Mouse (Mus musculus): ENCODE measurements around the gene Trappc6a. TPM values are rescaled to one million over a fixed set of nuclear protein-coding genes. Genes with fewer than 3 reads are reported as not detected.

Gene Trappc6a
- polyA plus RNA-seq, 1 experiment from 2014 or later: 61.8 TPM

GRCm38 (mm10) chr7:19464367-19465307, 43.6 kb upstream of the Trappc6a start:
- peak; percentile 56; the same call in 1 of the 2 replicates for ATAC-seq (ENCODE audit: low read depth)
- no peaks in the 10 kb centered on the region for H3K36me3 ChIP-seq (ENCODE audit: control insufficient read depth, insufficient read depth, low read length)
- WGBS: 5% methylated on average over 22 of the region's 22 CpGs
- peaks cover 11% of the 10 kb centered on the region for H3K4me1 ChIP-seq (ENCODE audit: control insufficient read depth, insufficient read depth, low read length)
- H3K27ac ChIP-seq (replicated peaks; ENCODE audit: low read depth, low read length): peak overlapping the region; percentile 30
- peak overlapping the region; percentile 45 for H3K4me2 ChIP-seq (ENCODE audit: low read depth, low read length)
- no peaks in the 10 kb centered on the region for H3K9me3 ChIP-seq (ENCODE audit: control insufficient read depth, low read length)
- H3K9ac ChIP-seq (ENCODE audit: low read depth, low read length): peak overlapping the region; percentile 49; the same call in 1 of the 2 replicates
- peak; percentile 76 for DNase-seq (ENCODE audit: low spot score)
- peaks cover 8% of the 10 kb centered on the region for H3K27me3 ChIP-seq (replicated peaks; ENCODE audit: control insufficient read depth, insufficient read depth, low read length)
- peak overlapping the region; percentile 7; the same call in 1 of the 2 replicates for H3K4me3 ChIP-seq (ENCODE audit: low read depth, low read length)

- ATAC-seq (ENCODE audit: low read depth) (no peak), DNase-seq (ENCODE audit: low spot score) (no peak)
- H3K27ac ChIP-seq (replicated peaks; ENCODE audit: low read depth, low read length): no peak overlapping the region
- no peaks in the 10 kb centered on the region for H3K9me3 ChIP-seq (ENCODE audit: control insufficient read depth, low read length)
- peaks cover 24% of the 10 kb centered on the region for H3K27me3 ChIP-seq (replicated peaks; ENCODE audit: control insufficient read depth, insufficient read depth, low read length)
- WGBS: 53% methylated on average over 5 of the region's 5 CpGs
- no peak overlapping the region for H3K4me3 ChIP-seq (ENCODE audit: low read depth, low read length)
- no peak overlapping the region for H3K4me2 ChIP-seq (ENCODE audit: low read depth, low read length)
- H3K36me3 ChIP-seq (ENCODE audit: control insufficient read depth, insufficient read depth, low read length): no peaks in the 10 kb centered on the region
- no peak overlapping the region for H3K9ac ChIP-seq (ENCODE audit: low read depth, low read length)
- peaks cover 11% of the 10 kb centered on the region; the same call in 1 of the 2 replicates for H3K4me1 ChIP-seq (ENCODE audit: control insufficient read depth, insufficient read depth, low read length)
These were observed 41.5 kb upstream of the Trappc6a start for GRCm38 (mm10) chr7:19466602-19467145.

GRCm38 (mm10) chr7:19467638-19468037, 40.6 kb upstream of the Trappc6a start:
- H3K4me1 ChIP-seq (ENCODE audit: control insufficient read depth, insufficient read depth, low read length): peaks cover 11% of the 10 kb centered on the region; the same call in 1 of the 2 replicates
- no peak overlapping the region for H3K9ac ChIP-seq (ENCODE audit: low read depth, low read length)
- no peak for DNase-seq (ENCODE audit: low spot score)
- H3K36me3 ChIP-seq (ENCODE audit: control insufficient read depth, insufficient read depth, low read length): no peaks in the 10 kb centered on the region
- H3K27ac ChIP-seq (replicated peaks; ENCODE audit: low read depth, low read length): no peak overlapping the region
- H3K27me3 ChIP-seq (replicated peaks; ENCODE audit: control insufficient read depth, insufficient read depth, low read length): peaks cover 33% of the 10 kb centered on the region
- H3K4me3 ChIP-seq (ENCODE audit: low read depth, low read length): no peak overlapping the region
- WGBS: 39% methylated on average over 6 of the region's 6 CpGs
- no peak overlapping the region for H3K4me2 ChIP-seq (ENCODE audit: low read depth, low read length)
- H3K9me3 ChIP-seq (ENCODE audit: control insufficient read depth, low read length): 0 out of 2 replicates have a peak, but pooled peaks cover 4% of the 10 kb centered on the region
- ATAC-seq (ENCODE audit: low read depth): no peak

- Histone ChIP-seq H3K9ac (ENCODE audit: low read depth, low read length) (no peak overlapping the region), H3K4me3 (ENCODE audit: low read depth, low read length) (no peak overlapping the region), H3K36me3 (ENCODE audit: control insufficient read depth, insufficient read depth, low read length) (no peaks in the 10 kb centered on the region), H3K4me1 (ENCODE audit: control insufficient read depth, insufficient read depth, low read length) (peaks cover 11% of the 10 kb centered on the region; the same call in 1 of the 2 replicates), H3K4me2 (ENCODE audit: low read depth, low read length) (no peak overlapping the region), H3K27me3 (replicated peaks; ENCODE audit: control insufficient read depth, insufficient read depth, low read length) (peaks cover 40% of the 10 kb centered on the region), H3K27ac (replicated peaks; ENCODE audit: low read depth, low read length) (no peak overlapping the region), H3K9me3 (ENCODE audit: control insufficient read depth, low read length) (0 out of 2 replicates have a peak, but pooled peaks cover 4% of the 10 kb centered on the region)
- DNase-seq (ENCODE audit: low spot score) (no peak), ATAC-seq (ENCODE audit: low read depth) (no peak)
- 65% methylated on average over 12 of the region's 12 CpGs for WGBS
These were observed 39.9 kb upstream of the Trappc6a start for GRCm38 (mm10) chr7:19468279-19468678.

DNA sequence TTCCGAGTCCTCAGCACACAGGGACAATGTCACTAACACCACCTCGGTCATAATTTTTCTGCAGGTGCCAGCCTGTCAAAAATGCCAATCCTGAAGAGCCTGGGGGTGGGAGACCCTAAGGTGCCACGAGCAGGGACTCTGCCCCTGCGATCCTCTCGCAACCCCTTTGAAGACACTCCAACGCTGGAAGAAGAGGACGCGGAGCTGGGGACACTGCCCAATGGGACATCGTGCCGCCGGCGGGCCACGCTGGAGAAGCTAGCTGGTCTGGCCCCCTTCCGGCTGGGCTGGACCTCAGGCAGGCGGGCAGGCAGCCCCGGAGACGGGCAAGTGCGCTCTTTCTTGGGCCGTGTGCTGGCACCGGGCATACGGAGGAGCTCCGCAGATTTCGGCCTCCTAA, 38.8 kb upstream of the Trappc6a start:
- WGBS: 27% methylated on average over 18 of the region's 23 CpGs
- Histone ChIP-seq H3K27ac (replicated peaks; ENCODE audit: low read depth, low read length) (no peak overlapping the region), H3K9me3 (ENCODE audit: control insufficient read depth, low read length) (0 out of 2 replicates have a peak, but pooled peaks cover 4% of the 10 kb centered on the region), H3K4me3 (ENCODE audit: low read depth, low read length) (no peak overlapping the region), H3K9ac (ENCODE audit: low read depth, low read length) (no peak overlapping the region), H3K4me1 (ENCODE audit: control insufficient read depth, insufficient read depth, low read length) (peaks cover 8% of the 10 kb centered on the region; the same call in 1 of the 2 replicates), H3K27me3 (replicated peaks; ENCODE audit: control insufficient read depth, insufficient read depth, low read length) (peaks cover 44% of the 10 kb centered on the region), H3K4me2 (ENCODE audit: low read depth, low read length) (no peak overlapping the region), H3K36me3 (ENCODE audit: control insufficient read depth, insufficient read depth, low read length) (no peaks in the 10 kb centered on the region)
- no peak for ATAC-seq (ENCODE audit: low read depth)
- no peak for DNase-seq (ENCODE audit: low spot score)

DNA sequence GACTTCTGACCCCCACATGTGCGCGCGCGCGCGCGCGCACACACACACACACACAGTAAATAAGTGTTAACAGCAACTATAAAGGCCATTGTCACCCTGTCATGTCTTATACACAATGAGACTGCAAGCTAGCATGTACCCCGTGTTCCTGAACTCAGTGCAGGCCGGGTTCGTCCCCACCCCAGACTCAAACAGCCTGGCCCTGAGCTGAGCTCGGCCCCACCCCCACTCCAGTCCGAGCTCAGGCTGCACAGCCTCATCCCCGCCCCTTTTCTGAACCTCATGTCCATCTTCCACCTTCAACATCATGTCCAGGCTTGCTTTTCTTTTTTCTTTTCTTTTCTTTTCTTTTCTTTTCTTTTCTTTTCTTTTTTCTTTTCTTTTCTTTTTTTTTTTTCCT, 37.9 kb upstream of the Trappc6a start:
- Histone ChIP-seq H3K4me2 (ENCODE audit: low read depth, low read length) (no peak overlapping the region), H3K36me3 (ENCODE audit: control insufficient read depth, insufficient read depth, low read length) (no peaks in the 10 kb centered on the region), H3K4me1 (ENCODE audit: control insufficient read depth, insufficient read depth, low read length) (0 out of 2 replicates have a peak, but pooled peaks cover under 1% of the 10 kb centered on the region), H3K27me3 (replicated peaks; ENCODE audit: control insufficient read depth, insufficient read depth, low read length) (peaks cover 44% of the 10 kb centered on the region), H3K9ac (ENCODE audit: low read depth, low read length) (no peak overlapping the region), H3K9me3 (ENCODE audit: control insufficient read depth, low read length) (0 out of 2 replicates have a peak, but pooled peaks cover 4% of the 10 kb centered on the region), H3K27ac (replicated peaks; ENCODE audit: low read depth, low read length) (no peak overlapping the region), H3K4me3 (ENCODE audit: low read depth, low read length) (no peak overlapping the region)
- WGBS: 18% methylated on average over 14 of the region's 14 CpGs
- ATAC-seq (ENCODE audit: low read depth): no peak
- no peak for DNase-seq (ENCODE audit: low spot score)

GRCm38 (mm10) chr7:19472403-19472802, 35.8 kb upstream of the Trappc6a start:
- DNase-seq (ENCODE audit: low spot score): no peak
- no peak overlapping the region for H3K4me2 ChIP-seq (ENCODE audit: low read depth, low read length)
- 0 out of 2 replicates have a peak, but pooled peaks cover 4% of the 10 kb centered on the region for H3K9me3 ChIP-seq (ENCODE audit: control insufficient read depth, low read length)
- no peaks in the 10 kb centered on the region for H3K4me1 ChIP-seq (ENCODE audit: control insufficient read depth, insufficient read depth, low read length)
- H3K9ac ChIP-seq (ENCODE audit: low read depth, low read length): no peak overlapping the region
- H3K27me3 ChIP-seq (replicated peaks; ENCODE audit: control insufficient read depth, insufficient read depth, low read length): peaks cover 44% of the 10 kb centered on the region
- no peak for ATAC-seq (ENCODE audit: low read depth)
- 37% methylated on average over 4 of the region's 4 CpGs for WGBS
- no peaks in the 10 kb centered on the region for H3K36me3 ChIP-seq (ENCODE audit: control insufficient read depth, insufficient read depth, low read length)
- no peak overlapping the region for H3K4me3 ChIP-seq (ENCODE audit: low read depth, low read length)
- H3K27ac ChIP-seq (replicated peaks; ENCODE audit: low read depth, low read length): no peak overlapping the region

- WGBS: under 1% methylated on average over 13 of the region's 89 CpGs
- Histone ChIP-seq H3K36me3 (ENCODE audit: control insufficient read depth, insufficient read depth, low read length) (no peaks in the 10 kb centered on the region), H3K9ac (ENCODE audit: low read depth, low read length) (peak overlapping the region; percentile 75), H3K4me1 (ENCODE audit: control insufficient read depth, insufficient read depth, low read length) (no peaks in the 10 kb centered on the region), H3K27ac (replicated peaks; ENCODE audit: low read depth, low read length) (peak overlapping the region; percentile 77), H3K27me3 (replicated peaks; ENCODE audit: control insufficient read depth, insufficient read depth, low read length) (peaks cover 43% of the 10 kb centered on the region), H3K9me3 (ENCODE audit: control insufficient read depth, low read length) (0 out of 2 replicates have a peak, but pooled peaks cover 4% of the 10 kb centered on the region), H3K4me3 (ENCODE audit: low read depth, low read length) (peak overlapping the region; percentile 55), H3K4me2 (ENCODE audit: low read depth, low read length) (peak overlapping the region; percentile 90)
- ATAC-seq (ENCODE audit: low read depth) (peak; percentile 89), DNase-seq (ENCODE audit: low spot score) (peak; percentile 93)
These were observed 34.2 kb upstream of the Trappc6a start for GRCm38 (mm10) chr7:19473875-19474443.
